25 mouse cellular contexts compared by ENCODE assay signal in genomic region chr13:81210516-81210915, GRCm38 (mm10).
"Had no signal": no experiment of that assay in that cellular context is flagged by ENCODE, and none has a peak within 500 bp of the region (broad histone marks: within the 10 kb centered on the region; RNA-seq: fewer than 3 reads in every experiment).

No protein-coding gene starts in this region.

- H3K9ac ChIP-seq: heart, embryonic 13.5 days; heart, embryonic 15.5 days; hindbrain, embryonic 13.5 days; hindbrain, embryonic 15.5 days; kidney, embryonic 15.5 days; limb, embryonic 13.5 days; limb, embryonic 15.5 days; liver, embryonic 12.5 days; liver, embryonic 14.5 days had no signal

- H3K27ac ChIP-seq: heart, adult 2 months; heart, embryonic 13.5 days; heart, embryonic 15.5 days; hindbrain, embryonic 13.5 days; hindbrain, embryonic 15.5 days; hindbrain, postnatal 0 days; kidney, embryonic 15.5 days; kidney, postnatal 0 days; limb, embryonic 13.5 days; limb, embryonic 15.5 days; liver, embryonic 12.5 days; liver, embryonic 14.5 days had no signal

- H3K36me3 ChIP-seq: heart, embryonic 13.5 days; heart, embryonic 15.5 days; hindbrain, embryonic 13.5 days; hindbrain, embryonic 15.5 days; kidney, embryonic 15.5 days; limb, embryonic 13.5 days; limb, embryonic 15.5 days; liver, embryonic 12.5 days had no signal

- H3K4me1 ChIP-seq: heart, embryonic 13.5 days; heart, embryonic 15.5 days; hindbrain, embryonic 13.5 days; hindbrain, embryonic 15.5 days; kidney, embryonic 15.5 days; limb, embryonic 13.5 days; limb, embryonic 15.5 days; liver, embryonic 12.5 days had no signal

- H3K27me3 ChIP-seq: heart, embryonic 13.5 days; heart, embryonic 15.5 days; hindbrain, embryonic 13.5 days; hindbrain, embryonic 15.5 days; kidney, embryonic 15.5 days; limb, embryonic 13.5 days; limb, embryonic 15.5 days; liver, embryonic 12.5 days had no signal

- H3K4me3 ChIP-seq: heart, adult 2 months; heart, embryonic 13.5 days; heart, embryonic 15.5 days; hindbrain, embryonic 13.5 days; hindbrain, embryonic 15.5 days; kidney, embryonic 15.5 days; limb, embryonic 13.5 days; limb, embryonic 15.5 days; liver, embryonic 12.5 days had no signal

- DNase-seq: gastrocnemius, postnatal 14 days; gastrocnemius, postnatal 36 days; heart, adult 11 months; heart, adult 2 months; heart, postnatal 14 days; heart, postnatal 36 days; kidney, adult 11 months; kidney, adult 2 months; kidney, adult 9 months; kidney, postnatal 14 days; kidney, postnatal 36 days; layer of hippocampus, adult 9-11 months; layer of hippocampus, postnatal 36 days; left cerebral cortex, postnatal 4 days had no signal
